Mouse (Mus musculus): Measurements from ENCODE around the gene Hspa12b.
A peak's percentile ranks its signal among the peaks of the same experiment; 100 is the strongest.
"Not testable (repeated sequence)": the region's sequence is repeated elsewhere in the genome, so short reads cannot be mapped to it uniquely, and the experiment has no call there.

The Hspa12b gene

GRCm38 (mm10) chr2:131127161-131127730, at the start of gene Hspa12b:
TSS of gene Hspa12b (plus strand) at chr2:131127280.
- DNase-seq, result no peak

GRCm38 (mm10) chr2:131080507-131080906, 46.6 kb upstream of the Hspa12b start:
- DNase-seq, result no peak

GRCm38 (mm10) chr2:131084206-131084605, 42.9 kb upstream of the Hspa12b start:
- no peak for DNase-seq

- DNase-seq, result no peak
These were observed 40.3 kb upstream of the Hspa12b start, which contains the start of gene Siglec1 for GRCm38 (mm10) chr2:131086667-131087390. TSS of gene Siglec1 (minus strand) at chr2:131086765.

GRCm38 (mm10) chr2:131088581-131088980, 38.5 kb upstream of the Hspa12b start:
- DNase-seq, result no peak

GRCm38 (mm10) chr2:131089634-131090033, 37.4 kb upstream of the Hspa12b start:
- DNase-seq, result no peak

- DNase-seq, result no peak
These were observed 36.2 kb upstream of the Hspa12b start for GRCm38 (mm10) chr2:131090852-131091251.

- DNase-seq, result no peak
These were observed 33.5 kb upstream of the Hspa12b start for GRCm38 (mm10) chr2:131093577-131093976.

- DNase-seq, result peak; percentile 28 to 42
These were observed 32.3 kb upstream of the Hspa12b start for GRCm38 (mm10) chr2:131094823-131095222.

- DNase-seq, result peak in 1 of 2 experiments; percentile 12
These were observed 30.8 kb upstream of the Hspa12b start for GRCm38 (mm10) chr2:131096101-131096795.

- DNase-seq, result no peak
These were observed 30.0 kb upstream of the Hspa12b start for GRCm38 (mm10) chr2:131097087-131097486.

GRCm38 (mm10) chr2:131101530-131101929, 25.6 kb upstream of the Hspa12b start:
- DNase-seq, result no peak

- DNase-seq, result no peak
These were observed 23.1 kb upstream of the Hspa12b start for GRCm38 (mm10) chr2:131104021-131104420.

GRCm38 (mm10) chr2:131105061-131105460, 22.0 kb upstream of the Hspa12b start:
- not testable (repeated sequence) for DNase-seq

- no peak for DNase-seq
These were observed 21.1 kb upstream of the Hspa12b start for GRCm38 (mm10) chr2:131105989-131106388.

GRCm38 (mm10) chr2:131118968-131119574, 8.0 kb upstream of the Hspa12b start:
- DNase-seq, result no peak

- DNase-seq, result no peak
These were observed 2.9 kb upstream of the Hspa12b start for GRCm38 (mm10) chr2:131124166-131124565.

GRCm38 (mm10) chr2:131125157-131125963, 1.7 kb upstream of the Hspa12b start:
- DNase-seq, result no peak

GRCm38 (mm10) chr2:131125964-131126815, 890 bp upstream of the Hspa12b start:
- no peak for DNase-seq

GRCm38 (mm10) chr2:131128211-131128610, 1.1 kb downstream of the Hspa12b start:
- DNase-seq, result no peak

GRCm38 (mm10) chr2:131128636-131129157, 1.6 kb downstream of the Hspa12b start:
- no peak for DNase-seq
